Mouse (Mus musculus): ENCODE data around the gene Ddx54.

Ddx54 gene

GRCm38 (mm10) chr5:120607335-120607734, 5.2 kb upstream of the Ddx54 start:
- no peak for ATAC-seq (ENCODE audit: insufficient number of reproducible peaks, low FRiP score, low TSS enrichment)

GRCm38 (mm10) chr5:120609246-120609775, 3.2 kb upstream of the Ddx54 start:
- no peak for ATAC-seq (ENCODE audit: insufficient number of reproducible peaks, low FRiP score, low TSS enrichment)

- ATAC-seq (ENCODE audit: insufficient number of reproducible peaks, low FRiP score, low TSS enrichment): no peak
Measured at GRCm38 (mm10) chr5:120610906-120611305, 1.6 kb upstream of the Ddx54 start.

GRCm38 (mm10) chr5:120611416-120611815, 1.1 kb upstream of the Ddx54 start:
- ATAC-seq (ENCODE audit: insufficient number of reproducible peaks, low FRiP score, low TSS enrichment): no peak

- ATAC-seq (ENCODE audit: insufficient number of reproducible peaks, low FRiP score, low TSS enrichment): peak; percentile 86
Measured at GRCm38 (mm10) chr5:120612822-120613604, 474 bp downstream of the Ddx54 start.

- no peak for ATAC-seq (ENCODE audit: insufficient number of reproducible peaks, low FRiP score, low TSS enrichment)
Measured at GRCm38 (mm10) chr5:120615903-120616302, 3.4 kb downstream of the Ddx54 start.

- ATAC-seq (ENCODE audit: insufficient number of reproducible peaks, low FRiP score, low TSS enrichment): no peak
Measured at GRCm38 (mm10) chr5:120618778-120619177, 6.2 kb downstream of the Ddx54 start.

- ATAC-seq (ENCODE audit: insufficient number of reproducible peaks, low FRiP score, low TSS enrichment): peak; percentile 45; the same call in 1 of the 2 replicates
Measured at GRCm38 (mm10) chr5:120619201-120619600, 6.7 kb downstream of the Ddx54 start.

GRCm38 (mm10) chr5:120620375-120621077, 8.0 kb downstream of the Ddx54 start:
- ATAC-seq (ENCODE audit: insufficient number of reproducible peaks, low FRiP score, low TSS enrichment): no peak

- ATAC-seq (ENCODE audit: insufficient number of reproducible peaks, low FRiP score, low TSS enrichment): no peak
Measured at GRCm38 (mm10) chr5:120621078-120621765, 8.7 kb downstream of the Ddx54 start.

GRCm38 (mm10) chr5:120621846-120622197, 9.3 kb downstream of the Ddx54 start:
- ATAC-seq (ENCODE audit: insufficient number of reproducible peaks, low FRiP score, low TSS enrichment): no peak

GRCm38 (mm10) chr5:120622198-120622851, 9.8 kb downstream of the Ddx54 start:
- ATAC-seq (ENCODE audit: insufficient number of reproducible peaks, low FRiP score, low TSS enrichment): no peak

- no peak for ATAC-seq (ENCODE audit: insufficient number of reproducible peaks, low FRiP score, low TSS enrichment)
Measured at GRCm38 (mm10) chr5:120624427-120624826, 11.9 kb downstream of the Ddx54 start.

GRCm38 (mm10) chr5:120626399-120626798, 13.9 kb downstream of the Ddx54 start:
- no peak for ATAC-seq (ENCODE audit: insufficient number of reproducible peaks, low FRiP score, low TSS enrichment)

- ATAC-seq (ENCODE audit: insufficient number of reproducible peaks, low FRiP score, low TSS enrichment): no peak
Measured at GRCm38 (mm10) chr5:120627515-120628300, 15.2 kb downstream of the Ddx54 start.

- ATAC-seq (ENCODE audit: insufficient number of reproducible peaks, low FRiP score, low TSS enrichment): no peak
Measured at GRCm38 (mm10) chr5:120628624-120629023, 16.1 kb downstream of the Ddx54 start.

- ATAC-seq (ENCODE audit: insufficient number of reproducible peaks, low FRiP score, low TSS enrichment): no peak
Measured at GRCm38 (mm10) chr5:120631128-120631527, 18.6 kb downstream of the Ddx54 start.

- ATAC-seq (ENCODE audit: insufficient number of reproducible peaks, low FRiP score, low TSS enrichment): no peak
Measured at GRCm38 (mm10) chr5:120631892-120632291, 19.4 kb downstream of the Ddx54 start.

- ATAC-seq (ENCODE audit: insufficient number of reproducible peaks, low FRiP score, low TSS enrichment): no peak
Measured at GRCm38 (mm10) chr5:120634131-120634530, 21.6 kb downstream of the Ddx54 start, which contains the start of gene Cfap73. TSS of gene Cfap73 (minus strand) at chr5:120634235.

GRCm38 (mm10) chr5:120634860-120635259, 22.3 kb downstream of the Ddx54 start:
- no peak for ATAC-seq (ENCODE audit: insufficient number of reproducible peaks, low FRiP score, low TSS enrichment)

All from cerebellum, adult (tissue).